Mouse (Mus musculus): ENCODE measurements around the gene Dock2. TPM values are rescaled to one million over a fixed set of nuclear protein-coding genes. Genes with fewer than 3 reads are reported as not detected.

The Dock2 gene
- polyA plus RNA-seq, 2 experiments = 1.6 to 2.6 TPM

- Histone ChIP-seq H3K27ac (replicated peaks; ENCODE audit: low read depth, low read length) (no peak overlapping the region), H3K36me3 (ENCODE audit: control insufficient read depth, insufficient read depth, low read length) (no peaks in the 10 kb centered on the region), H3K9me3 (ENCODE audit: control insufficient read depth, low read length) (no peaks in the 10 kb centered on the region), H3K4me1 (ENCODE audit: control insufficient read depth, insufficient read depth, low read length) (no peaks in the 10 kb centered on the region), H3K27me3 (ENCODE audit: control insufficient read depth, insufficient read depth, low read length) (no peaks in the 10 kb centered on the region), H3K4me3 (replicated peaks; ENCODE audit: low read length) (no peak overlapping the region), H3K4me2 (replicated peaks; ENCODE audit: low read depth, low read length, severe bottlenecking) (no peak overlapping the region), H3K9ac (ENCODE audit: low read depth, low read length, severe bottlenecking) (no peak overlapping the region)
- no peak for DNase-seq (ENCODE audit: low spot score)
- TF ChIP-seq POLR2A (IDR thresholded peaks at IDR 0.05; ENCODE audit: borderline replicate concordance, extremely low read depth, insufficient read depth, insufficient read length) = no peak
- no peak for ATAC-seq (ENCODE audit: low FRiP score, low read depth)
- 47% methylated on average over 2 of the region's 2 CpGs for WGBS
These were observed 507.8 kb downstream of the Dock2 start for GRCm38 (mm10) chr11:34275941-34276340.

- no peaks in the 10 kb centered on the region for H3K9me3 ChIP-seq (ENCODE audit: control insufficient read depth, low read length)
- no peak overlapping the region for H3K4me2 ChIP-seq (replicated peaks; ENCODE audit: low read depth, low read length, severe bottlenecking)
- WGBS = 18% methylated on average over 10 of the region's 10 CpGs
- no peak for ATAC-seq (ENCODE audit: low FRiP score, low read depth)
- H3K36me3 ChIP-seq (ENCODE audit: control insufficient read depth, insufficient read depth, low read length) = no peaks in the 10 kb centered on the region
- no peak overlapping the region for H3K9ac ChIP-seq (ENCODE audit: low read depth, low read length, severe bottlenecking)
- no peaks in the 10 kb centered on the region for H3K4me1 ChIP-seq (ENCODE audit: control insufficient read depth, insufficient read depth, low read length)
- H3K4me3 ChIP-seq (replicated peaks; ENCODE audit: low read length) = no peak overlapping the region
- no peak for DNase-seq (ENCODE audit: low spot score)
- no peak for TF ChIP-seq POLR2A (IDR thresholded peaks at IDR 0.05; ENCODE audit: borderline replicate concordance, extremely low read depth, insufficient read depth, insufficient read length)
- no peak overlapping the region for H3K27ac ChIP-seq (replicated peaks; ENCODE audit: low read depth, low read length)
- H3K27me3 ChIP-seq (ENCODE audit: control insufficient read depth, insufficient read depth, low read length) = no peaks in the 10 kb centered on the region
These were observed 511.7 kb downstream of the Dock2 start for GRCm38 (mm10) chr11:34272016-34272415.

- 73% methylated on average over 1 of the region's 1 CpGs for WGBS
- Histone ChIP-seq H3K9me3 (ENCODE audit: control insufficient read depth, low read length) (no peaks in the 10 kb centered on the region), H3K4me3 (replicated peaks; ENCODE audit: low read length) (no peak overlapping the region), H3K4me1 (ENCODE audit: control insufficient read depth, insufficient read depth, low read length) (no peaks in the 10 kb centered on the region), H3K27me3 (ENCODE audit: control insufficient read depth, insufficient read depth, low read length) (no peaks in the 10 kb centered on the region), H3K36me3 (ENCODE audit: control insufficient read depth, insufficient read depth, low read length) (no peaks in the 10 kb centered on the region), H3K9ac (ENCODE audit: low read depth, low read length, severe bottlenecking) (no peak overlapping the region), H3K27ac (replicated peaks; ENCODE audit: low read depth, low read length) (no peak overlapping the region), H3K4me2 (replicated peaks; ENCODE audit: low read depth, low read length, severe bottlenecking) (no peak overlapping the region)
- no peak for TF ChIP-seq POLR2A (IDR thresholded peaks at IDR 0.05; ENCODE audit: borderline replicate concordance, extremely low read depth, insufficient read depth, insufficient read length)
- ATAC-seq (ENCODE audit: low FRiP score, low read depth) = no peak
- no peak for DNase-seq (ENCODE audit: low spot score)
These were observed 519.6 kb downstream of the Dock2 start for GRCm38 (mm10) chr11:34264099-34264498.

- H3K36me3 ChIP-seq (ENCODE audit: control insufficient read depth, insufficient read depth, low read length) = no peaks in the 10 kb centered on the region
- no peak for ATAC-seq (ENCODE audit: low FRiP score, low read depth)
- no peak overlapping the region for H3K27ac ChIP-seq (replicated peaks; ENCODE audit: low read depth, low read length)
- no peak overlapping the region for H3K9ac ChIP-seq (ENCODE audit: low read depth, low read length, severe bottlenecking)
- 70% methylated on average over 12 of the region's 12 CpGs for WGBS
- no peak for DNase-seq (ENCODE audit: low spot score)
- no peak for TF ChIP-seq POLR2A (IDR thresholded peaks at IDR 0.05; ENCODE audit: borderline replicate concordance, extremely low read depth, insufficient read depth, insufficient read length)
- no peaks in the 10 kb centered on the region for H3K9me3 ChIP-seq (ENCODE audit: control insufficient read depth, low read length)
- H3K27me3 ChIP-seq (ENCODE audit: control insufficient read depth, insufficient read depth, low read length) = no peaks in the 10 kb centered on the region
- no peak overlapping the region for H3K4me2 ChIP-seq (replicated peaks; ENCODE audit: low read depth, low read length, severe bottlenecking)
- no peaks in the 10 kb centered on the region for H3K4me1 ChIP-seq (ENCODE audit: control insufficient read depth, insufficient read depth, low read length)
- no peak overlapping the region for H3K4me3 ChIP-seq (replicated peaks; ENCODE audit: low read length)
These were observed 524.7 kb downstream of the Dock2 start for GRCm38 (mm10) chr11:34258849-34259469.

- Histone ChIP-seq H3K4me2 (replicated peaks; ENCODE audit: low read depth, low read length, severe bottlenecking) (no peak overlapping the region), H3K9me3 (ENCODE audit: control insufficient read depth, low read length) (no peaks in the 10 kb centered on the region), H3K4me3 (replicated peaks; ENCODE audit: low read length) (no peak overlapping the region), H3K36me3 (ENCODE audit: control insufficient read depth, insufficient read depth, low read length) (no peaks in the 10 kb centered on the region), H3K27ac (replicated peaks; ENCODE audit: low read depth, low read length) (no peak overlapping the region), H3K4me1 (ENCODE audit: control insufficient read depth, insufficient read depth, low read length) (no peaks in the 10 kb centered on the region), H3K9ac (ENCODE audit: low read depth, low read length, severe bottlenecking) (no peak overlapping the region), H3K27me3 (ENCODE audit: control insufficient read depth, insufficient read depth, low read length) (no peaks in the 10 kb centered on the region)
- WGBS = 84% methylated on average over 11 of the region's 11 CpGs
- no peak for TF ChIP-seq POLR2A (IDR thresholded peaks at IDR 0.05; ENCODE audit: borderline replicate concordance, extremely low read depth, insufficient read depth, insufficient read length)
- ATAC-seq (ENCODE audit: low FRiP score, low read depth) (no peak), DNase-seq (ENCODE audit: low spot score) (no peak)
These were observed 526.0 kb downstream of the Dock2 start for GRCm38 (mm10) chr11:34257548-34258189.
